Mouse (Mus musculus): ENCODE measurements around the gene Adamtsl1. TPM values are rescaled to one million over a fixed set of nuclear protein-coding genes. Genes with fewer than 3 reads are reported as not detected.

Gene Adamtsl1
- polyA plus RNA-seq, 1 experiment from 2014 or later: 13.2 TPM

GRCm38 (mm10) chr4:85783768-85784379 is 269.9 kb downstream of the Adamtsl1 start:
- 51% methylated on average over 6 of the region's 6 CpGs for WGBS (ENCODE audit: insufficient replicate concordance)
- no peaks in the 10 kb centered on the region for H3K27me3 ChIP-seq (ENCODE audit: control insufficient read depth, insufficient read depth, low read length)
- ATAC-seq (replicated peaks; ENCODE audit: insufficient number of reproducible peaks, low FRiP score, low TSS enrichment): no peak
- no peak overlapping the region for H3K4me2 ChIP-seq
- H3K4me1 ChIP-seq (ENCODE audit: control insufficient read depth, insufficient read depth, low read length): no peaks in the 10 kb centered on the region
- H3K36me3 ChIP-seq (ENCODE audit: control insufficient read depth, insufficient read depth, low read length): no peaks in the 10 kb centered on the region
- H3K9ac ChIP-seq (ENCODE audit: low read depth, low read length): no peak overlapping the region
- no peak overlapping the region for H3K4me3 ChIP-seq (ENCODE audit: low read depth, low read length)
- no peak overlapping the region for H3K27ac ChIP-seq (ENCODE audit: low read depth, low read length)
- H3K9me3 ChIP-seq (replicated peaks; ENCODE audit: control insufficient read depth, low read length): no peaks in the 10 kb centered on the region

GRCm38 (mm10) chr4:85784428-85784827 is 270.5 kb downstream of the Adamtsl1 start:
- no peak for ATAC-seq (replicated peaks; ENCODE audit: insufficient number of reproducible peaks, low FRiP score, low TSS enrichment)
- Histone ChIP-seq H3K9me3 (replicated peaks; ENCODE audit: control insufficient read depth, low read length) (no peaks in the 10 kb centered on the region), H3K9ac (ENCODE audit: low read depth, low read length) (no peak overlapping the region), H3K27me3 (ENCODE audit: control insufficient read depth, insufficient read depth, low read length) (no peaks in the 10 kb centered on the region), H3K27ac (ENCODE audit: low read depth, low read length) (no peak overlapping the region), H3K4me3 (ENCODE audit: low read depth, low read length) (no peak overlapping the region), H3K4me2 (no peak overlapping the region), H3K36me3 (ENCODE audit: control insufficient read depth, insufficient read depth, low read length) (no peaks in the 10 kb centered on the region), H3K4me1 (ENCODE audit: control insufficient read depth, insufficient read depth, low read length) (no peaks in the 10 kb centered on the region)
- WGBS (ENCODE audit: insufficient replicate concordance): 51% methylated on average over 4 of the region's 4 CpGs

GRCm38 (mm10) chr4:85790226-85790625 is 276.3 kb downstream of the Adamtsl1 start:
- Histone ChIP-seq H3K9ac (ENCODE audit: low read depth, low read length) (no peak overlapping the region), H3K9me3 (replicated peaks; ENCODE audit: control insufficient read depth, low read length) (no peaks in the 10 kb centered on the region), H3K4me2 (no peak overlapping the region), H3K27me3 (ENCODE audit: control insufficient read depth, insufficient read depth, low read length) (no peaks in the 10 kb centered on the region), H3K27ac (ENCODE audit: low read depth, low read length) (no peak overlapping the region), H3K4me1 (ENCODE audit: control insufficient read depth, insufficient read depth, low read length) (no peaks in the 10 kb centered on the region), H3K36me3 (ENCODE audit: control insufficient read depth, insufficient read depth, low read length) (no peaks in the 10 kb centered on the region), H3K4me3 (ENCODE audit: low read depth, low read length) (no peak overlapping the region)
- ATAC-seq (replicated peaks; ENCODE audit: insufficient number of reproducible peaks, low FRiP score, low TSS enrichment): no peak
- 52% methylated on average over 2 of the region's 2 CpGs for WGBS (ENCODE audit: insufficient replicate concordance)

GRCm38 (mm10) chr4:85801805-85802204 is 287.8 kb downstream of the Adamtsl1 start:
- Histone ChIP-seq H3K4me2 (no peak overlapping the region), H3K4me1 (ENCODE audit: control insufficient read depth, insufficient read depth, low read length) (no peaks in the 10 kb centered on the region), H3K9me3 (replicated peaks; ENCODE audit: control insufficient read depth, low read length) (no peaks in the 10 kb centered on the region), H3K27me3 (ENCODE audit: control insufficient read depth, insufficient read depth, low read length) (no peaks in the 10 kb centered on the region), H3K27ac (ENCODE audit: low read depth, low read length) (no peak overlapping the region), H3K4me3 (ENCODE audit: low read depth, low read length) (no peak overlapping the region), H3K9ac (ENCODE audit: low read depth, low read length) (no peak overlapping the region), H3K36me3 (ENCODE audit: control insufficient read depth, insufficient read depth, low read length) (no peaks in the 10 kb centered on the region)
- WGBS (ENCODE audit: insufficient replicate concordance): 8% methylated on average over 8 of the region's 8 CpGs
- ATAC-seq (replicated peaks; ENCODE audit: insufficient number of reproducible peaks, low FRiP score, low TSS enrichment): no peak

GRCm38 (mm10) chr4:85814418-85814817 is 300.4 kb downstream of the Adamtsl1 start:
- no peaks in the 10 kb centered on the region for H3K9me3 ChIP-seq (replicated peaks; ENCODE audit: control insufficient read depth, low read length)
- 75% methylated on average over 3 of the region's 3 CpGs for WGBS (ENCODE audit: insufficient replicate concordance)
- H3K4me3 ChIP-seq (ENCODE audit: low read depth, low read length): no peak overlapping the region
- H3K9ac ChIP-seq (ENCODE audit: low read depth, low read length): no peak overlapping the region
- no peaks in the 10 kb centered on the region for H3K27me3 ChIP-seq (ENCODE audit: control insufficient read depth, insufficient read depth, low read length)
- H3K4me1 ChIP-seq (ENCODE audit: control insufficient read depth, insufficient read depth, low read length): no peaks in the 10 kb centered on the region
- no peaks in the 10 kb centered on the region for H3K36me3 ChIP-seq (ENCODE audit: control insufficient read depth, insufficient read depth, low read length)
- no peak overlapping the region for H3K4me2 ChIP-seq
- no peak overlapping the region for H3K27ac ChIP-seq (ENCODE audit: low read depth, low read length)
- no peak for ATAC-seq (replicated peaks; ENCODE audit: insufficient number of reproducible peaks, low FRiP score, low TSS enrichment)

GRCm38 (mm10) chr4:85818504-85818903 is 304.5 kb downstream of the Adamtsl1 start:
- Histone ChIP-seq H3K27ac (ENCODE audit: low read depth, low read length) (no peak overlapping the region), H3K36me3 (ENCODE audit: control insufficient read depth, insufficient read depth, low read length) (no peaks in the 10 kb centered on the region), H3K9me3 (replicated peaks; ENCODE audit: control insufficient read depth, low read length) (no peaks in the 10 kb centered on the region), H3K4me3 (ENCODE audit: low read depth, low read length) (no peak overlapping the region), H3K27me3 (ENCODE audit: control insufficient read depth, insufficient read depth, low read length) (no peaks in the 10 kb centered on the region), H3K4me2 (no peak overlapping the region), H3K4me1 (ENCODE audit: control insufficient read depth, insufficient read depth, low read length) (no peaks in the 10 kb centered on the region), H3K9ac (ENCODE audit: low read depth, low read length) (no peak overlapping the region)
- ATAC-seq (replicated peaks; ENCODE audit: insufficient number of reproducible peaks, low FRiP score, low TSS enrichment): no peak
- 69% methylated on average over 2 of the region's 2 CpGs for WGBS (ENCODE audit: insufficient replicate concordance)

GRCm38 (mm10) chr4:85819169-85819568 is 305.2 kb downstream of the Adamtsl1 start:
- Histone ChIP-seq H3K36me3 (ENCODE audit: control insufficient read depth, insufficient read depth, low read length) (no peaks in the 10 kb centered on the region), H3K9me3 (replicated peaks; ENCODE audit: control insufficient read depth, low read length) (no peaks in the 10 kb centered on the region), H3K4me3 (ENCODE audit: low read depth, low read length) (no peak overlapping the region), H3K27me3 (ENCODE audit: control insufficient read depth, insufficient read depth, low read length) (no peaks in the 10 kb centered on the region), H3K27ac (ENCODE audit: low read depth, low read length) (no peak overlapping the region), H3K9ac (ENCODE audit: low read depth, low read length) (no peak overlapping the region), H3K4me1 (ENCODE audit: control insufficient read depth, insufficient read depth, low read length) (no peaks in the 10 kb centered on the region), H3K4me2 (no peak overlapping the region)
- 66% methylated on average over 1 of the region's 1 CpGs for WGBS (ENCODE audit: insufficient replicate concordance)
- ATAC-seq (replicated peaks; ENCODE audit: insufficient number of reproducible peaks, low FRiP score, low TSS enrichment): no peak

- 19% methylated on average over 1 of the region's 1 CpGs for WGBS (ENCODE audit: insufficient replicate concordance)
- H3K36me3 ChIP-seq (ENCODE audit: control insufficient read depth, insufficient read depth, low read length): no peaks in the 10 kb centered on the region
- no peaks in the 10 kb centered on the region for H3K27me3 ChIP-seq (ENCODE audit: control insufficient read depth, insufficient read depth, low read length)
- no peak overlapping the region for H3K4me2 ChIP-seq
- no peak for ATAC-seq (replicated peaks; ENCODE audit: insufficient number of reproducible peaks, low FRiP score, low TSS enrichment)
- H3K4me1 ChIP-seq (ENCODE audit: control insufficient read depth, insufficient read depth, low read length): no peaks in the 10 kb centered on the region
- H3K9ac ChIP-seq (ENCODE audit: low read depth, low read length): no peak overlapping the region
- H3K27ac ChIP-seq (ENCODE audit: low read depth, low read length): no peak overlapping the region
- no peaks in the 10 kb centered on the region for H3K9me3 ChIP-seq (replicated peaks; ENCODE audit: control insufficient read depth, low read length)
- H3K4me3 ChIP-seq (ENCODE audit: low read depth, low read length): no peak overlapping the region
Observed at GRCm38 (mm10) chr4:85819921-85820320, 305.9 kb downstream of the Adamtsl1 start.

GRCm38 (mm10) chr4:85823952-85824704 is 310.2 kb downstream of the Adamtsl1 start:
- Histone ChIP-seq H3K9me3 (replicated peaks; ENCODE audit: control insufficient read depth, low read length) (no peaks in the 10 kb centered on the region), H3K4me1 (ENCODE audit: control insufficient read depth, insufficient read depth, low read length) (no peaks in the 10 kb centered on the region), H3K36me3 (ENCODE audit: control insufficient read depth, insufficient read depth, low read length) (no peaks in the 10 kb centered on the region), H3K9ac (ENCODE audit: low read depth, low read length) (no peak overlapping the region), H3K4me2 (no peak overlapping the region), H3K4me3 (ENCODE audit: low read depth, low read length) (no peak overlapping the region), H3K27me3 (ENCODE audit: control insufficient read depth, insufficient read depth, low read length) (no peaks in the 10 kb centered on the region), H3K27ac (ENCODE audit: low read depth, low read length) (no peak overlapping the region)
- 78% methylated on average over 8 of the region's 8 CpGs for WGBS (ENCODE audit: insufficient replicate concordance)
- no peak for ATAC-seq (replicated peaks; ENCODE audit: insufficient number of reproducible peaks, low FRiP score, low TSS enrichment)

Data from heart, embryonic 11.5 days (tissue).